Mouse (Mus musculus): Measurements from ENCODE around the gene Cacna1c. TPM values are rescaled to one million over a fixed set of nuclear protein-coding genes. Genes with fewer than 3 reads are reported as not detected.

Gene Cacna1c
- polyA plus RNA-seq, 1 experiment from 2014 or later: 6.4 TPM

- peak overlapping the region; percentile 55 for H3K27ac ChIP-seq (replicated peaks)
- H3K9ac ChIP-seq (replicated peaks): no peak overlapping the region
- H3K9me3 ChIP-seq: no peaks in the 10 kb centered on the region
- ATAC-seq (replicated peaks): peak; percentile 73
- H3K27me3 ChIP-seq: no peaks in the 10 kb centered on the region
- H3K4me2 ChIP-seq (replicated peaks): no peak overlapping the region
- 2% methylated on average over 2 of the region's 2 CpGs for WGBS
- H3K36me3 ChIP-seq: no peaks in the 10 kb centered on the region
- no peak overlapping the region for H3K4me3 ChIP-seq
- peaks cover 54% of the 10 kb centered on the region for H3K4me1 ChIP-seq
Measured at GRCm38 (mm10) chr6:118845829-118846228, 350.4 kb downstream of the Cacna1c start.

- H3K9ac ChIP-seq (replicated peaks): no peak overlapping the region
- H3K4me3 ChIP-seq: no peak overlapping the region
- no peaks in the 10 kb centered on the region for H3K27me3 ChIP-seq
- ATAC-seq (replicated peaks): no peak
- no peak overlapping the region for H3K4me2 ChIP-seq (replicated peaks)
- no peaks in the 10 kb centered on the region for H3K9me3 ChIP-seq
- peak overlapping the region; percentile 63 for H3K27ac ChIP-seq (replicated peaks)
- peaks cover 53% of the 10 kb centered on the region for H3K4me1 ChIP-seq
- WGBS: 62% methylated on average over 6 of the region's 6 CpGs
- H3K36me3 ChIP-seq: no peaks in the 10 kb centered on the region
Measured at GRCm38 (mm10) chr6:118845180-118845579, 351.0 kb downstream of the Cacna1c start.

GRCm38 (mm10) chr6:118843566-118843965, 352.7 kb downstream of the Cacna1c start:
- peaks cover 61% of the 10 kb centered on the region for H3K4me1 ChIP-seq
- H3K4me3 ChIP-seq: no peak overlapping the region
- no peaks in the 10 kb centered on the region for H3K27me3 ChIP-seq
- no peak overlapping the region for H3K9ac ChIP-seq (replicated peaks)
- no peaks in the 10 kb centered on the region for H3K36me3 ChIP-seq
- ATAC-seq (replicated peaks): no peak
- no peak overlapping the region for H3K4me2 ChIP-seq (replicated peaks)
- peak overlapping the region; percentile 63; the same call in 1 of the 2 replicates for H3K27ac ChIP-seq (replicated peaks)
- WGBS: 69% methylated on average over 8 of the region's 8 CpGs
- H3K9me3 ChIP-seq: no peaks in the 10 kb centered on the region

- Histone ChIP-seq H3K4me2 (replicated peaks) (no peak overlapping the region), H3K9me3 (no peaks in the 10 kb centered on the region), H3K4me3 (no peak overlapping the region), H3K9ac (replicated peaks) (no peak overlapping the region), H3K27me3 (no peaks in the 10 kb centered on the region), H3K27ac (replicated peaks) (peak overlapping the region; percentile 72), H3K4me1 (peaks cover 56% of the 10 kb centered on the region), H3K36me3 (no peaks in the 10 kb centered on the region)
- 45% methylated on average over 2 of the region's 2 CpGs for WGBS
- peak; percentile 28 for ATAC-seq (replicated peaks)
Measured at GRCm38 (mm10) chr6:118841892-118842291, 354.3 kb downstream of the Cacna1c start.

GRCm38 (mm10) chr6:118838919-118839915, 357.0 kb downstream of the Cacna1c start:
- no peak overlapping the region for H3K4me2 ChIP-seq (replicated peaks)
- ATAC-seq (replicated peaks): no peak
- no peak overlapping the region for H3K4me3 ChIP-seq
- peaks cover 35% of the 10 kb centered on the region for H3K4me1 ChIP-seq
- H3K27ac ChIP-seq (replicated peaks): no peak overlapping the region
- H3K27me3 ChIP-seq: no peaks in the 10 kb centered on the region
- no peaks in the 10 kb centered on the region for H3K36me3 ChIP-seq
- no peak overlapping the region for H3K9ac ChIP-seq (replicated peaks)
- 73% methylated on average over 14 of the region's 14 CpGs for WGBS
- H3K9me3 ChIP-seq: no peaks in the 10 kb centered on the region

- no peaks in the 10 kb centered on the region for H3K9me3 ChIP-seq
- no peak overlapping the region for H3K9ac ChIP-seq (replicated peaks)
- H3K4me3 ChIP-seq: no peak overlapping the region
- no peaks in the 10 kb centered on the region for H3K36me3 ChIP-seq
- ATAC-seq (replicated peaks): no peak
- no peaks in the 10 kb centered on the region for H3K27me3 ChIP-seq
- H3K27ac ChIP-seq (replicated peaks): no peak overlapping the region
- no peak overlapping the region for H3K4me2 ChIP-seq (replicated peaks)
- 21% methylated on average over 7 of the region's 7 CpGs for WGBS
- peaks cover 22% of the 10 kb centered on the region for H3K4me1 ChIP-seq
Measured at GRCm38 (mm10) chr6:118836693-118837092, 359.5 kb downstream of the Cacna1c start.

GRCm38 (mm10) chr6:118834046-118834445, 362.2 kb downstream of the Cacna1c start:
- H3K4me3 ChIP-seq: no peak overlapping the region
- H3K4me1 ChIP-seq: peaks cover 16% of the 10 kb centered on the region; the same call in 1 of the 2 replicates
- 60% methylated on average over 8 of the region's 8 CpGs for WGBS
- ATAC-seq (replicated peaks): no peak
- no peak overlapping the region for H3K9ac ChIP-seq (replicated peaks)
- no peak overlapping the region for H3K4me2 ChIP-seq (replicated peaks)
- H3K9me3 ChIP-seq: no peaks in the 10 kb centered on the region
- H3K27ac ChIP-seq (replicated peaks): no peak overlapping the region
- H3K36me3 ChIP-seq: no peaks in the 10 kb centered on the region
- no peaks in the 10 kb centered on the region for H3K27me3 ChIP-seq

GRCm38 (mm10) chr6:118833049-118833448, 363.2 kb downstream of the Cacna1c start:
- no peak overlapping the region for H3K9ac ChIP-seq (replicated peaks)
- WGBS: 89% methylated on average over 7 of the region's 7 CpGs
- H3K4me3 ChIP-seq: no peak overlapping the region
- H3K27ac ChIP-seq (replicated peaks): no peak overlapping the region
- no peaks in the 10 kb centered on the region for H3K36me3 ChIP-seq
- no peak overlapping the region for H3K4me2 ChIP-seq (replicated peaks)
- H3K27me3 ChIP-seq: no peaks in the 10 kb centered on the region
- no peaks in the 10 kb centered on the region for H3K9me3 ChIP-seq
- ATAC-seq (replicated peaks): no peak
- 0 out of 2 replicates have a peak, but pooled peaks cover 8% of the 10 kb centered on the region for H3K4me1 ChIP-seq

GRCm38 (mm10) chr6:118832616-118833015, 363.6 kb downstream of the Cacna1c start:
- H3K4me1 ChIP-seq: peaks cover 12% of the 10 kb centered on the region
- H3K4me3 ChIP-seq: no peak overlapping the region
- H3K9ac ChIP-seq (replicated peaks): no peak overlapping the region
- no peaks in the 10 kb centered on the region for H3K9me3 ChIP-seq
- H3K4me2 ChIP-seq (replicated peaks): no peak overlapping the region
- no peaks in the 10 kb centered on the region for H3K27me3 ChIP-seq
- H3K27ac ChIP-seq (replicated peaks): no peak overlapping the region
- 88% methylated on average over 2 of the region's 2 CpGs for WGBS
- no peak for ATAC-seq (replicated peaks)
- H3K36me3 ChIP-seq: no peaks in the 10 kb centered on the region

GRCm38 (mm10) chr6:118830851-118831250, 365.4 kb downstream of the Cacna1c start:
- 83% methylated on average over 5 of the region's 5 CpGs for WGBS
- no peak overlapping the region for H3K4me2 ChIP-seq (replicated peaks)
- H3K27me3 ChIP-seq: no peaks in the 10 kb centered on the region
- ATAC-seq (replicated peaks): no peak
- H3K4me3 ChIP-seq: no peak overlapping the region
- H3K4me1 ChIP-seq: peaks cover 26% of the 10 kb centered on the region
- no peaks in the 10 kb centered on the region for H3K36me3 ChIP-seq
- no peak overlapping the region for H3K9ac ChIP-seq (replicated peaks)
- H3K27ac ChIP-seq (replicated peaks): no peak overlapping the region
- no peaks in the 10 kb centered on the region for H3K9me3 ChIP-seq

GRCm38 (mm10) chr6:118828187-118828586, 368.0 kb downstream of the Cacna1c start:
- no peak overlapping the region for H3K4me2 ChIP-seq (replicated peaks)
- peaks cover 22% of the 10 kb centered on the region for H3K4me1 ChIP-seq
- no peaks in the 10 kb centered on the region for H3K9me3 ChIP-seq
- H3K9ac ChIP-seq (replicated peaks): no peak overlapping the region
- H3K4me3 ChIP-seq: no peak overlapping the region
- H3K36me3 ChIP-seq: no peaks in the 10 kb centered on the region
- no peak for ATAC-seq (replicated peaks)
- 83% methylated on average over 4 of the region's 4 CpGs for WGBS
- H3K27ac ChIP-seq (replicated peaks): peak overlapping the region; percentile 53; the same call in 1 of the 2 replicates
- H3K27me3 ChIP-seq: no peaks in the 10 kb centered on the region

GRCm38 (mm10) chr6:118827560-118827959, 368.7 kb downstream of the Cacna1c start:
- Histone ChIP-seq H3K4me2 (replicated peaks) (no peak overlapping the region), H3K9ac (replicated peaks) (no peak overlapping the region), H3K4me1 (peaks cover 22% of the 10 kb centered on the region), H3K27me3 (no peaks in the 10 kb centered on the region), H3K36me3 (no peaks in the 10 kb centered on the region), H3K27ac (replicated peaks) (peak overlapping the region; percentile 53), H3K9me3 (no peaks in the 10 kb centered on the region), H3K4me3 (no peak overlapping the region)
- ATAC-seq (replicated peaks): peak; percentile 78
- WGBS: 18% methylated on average over 8 of the region's 8 CpGs

Data from forebrain, embryonic 15.5 days (tissue).